Mouse (Mus musculus) liver, embryonic 14.5 days (tissue): ENCODE measurements around the gene Apbb1ip. TPM values are rescaled to one million over a fixed set of nuclear protein-coding genes. Genes with fewer than 3 reads are reported as not detected.
"Not testable (repeated sequence)": the region's sequence is repeated elsewhere in the genome, so short reads cannot be mapped to it uniquely, and the experiment has no call there.

ENCODE experiments used
- ATAC-seq: fragments of 200-750 bp; cut with Nextera tagmentation; 2 replicates; pipeline ENCODE4 v1.8.0; 2017; ENCODE audit warnings: moderate number of reproducible peaks, mild to moderate bottlenecking, moderate library complexity; ENCODE audit not compliant: insufficient read depth
- DNase-seq, 3 experiments: peaks; one replicate each; pipeline ENCODE4 v3.0.0-alpha.2; 2012 to 2013; ENCODE audit warnings: low read depth in 3 of 3, low spot score in 3 of 3
- H3K27ac ChIP-seq: fragments of 300-500 bp; sonication (generic); 2 replicates; pipeline ENCODE4 v1.5.1; 2014; ENCODE audit warnings: moderate library complexity, mild to moderate bottlenecking, control low read depth, inconsistent platforms
- H3K27me3 ChIP-seq: fragments of 300-500 bp; sonication (generic); 2 replicates; pipeline ENCODE4 v1.6.1; 2014; ENCODE audit warnings: mild to moderate bottlenecking, low read length, moderate library complexity; ENCODE audit not compliant: control insufficient read depth, insufficient read depth
- H3K36me3 ChIP-seq: fragments of 300-500 bp; sonication (generic); replicated peaks from 2 replicates; pipeline ENCODE4 v1.6.1; 2014; ENCODE audit warnings: low read depth; ENCODE audit not compliant: control insufficient read depth, insufficient read depth
- H3K4me1 ChIP-seq, 2 experiments: fragments of 200-500 bp in 1 of 2; fragments of 300-500 bp in 1 of 2; sonication (generic) in 1 of 2; replicated peaks; 2 replicates each; pipeline ENCODE4 v1.6.1; 2012 to 2014; ENCODE audit warnings: antibody characterized with exemption in 1 of 2, inconsistent platforms in 1 of 2, low read length in 1 of 2; ENCODE audit not compliant: control insufficient read depth in 2 of 2, insufficient read depth in 2 of 2
- H3K4me2 ChIP-seq: fragments of 300-500 bp; sonication (generic); 2 replicates; pipeline ENCODE4 v1.6.1; 2014; ENCODE audit warnings: low read depth, mild to moderate bottlenecking, control low read depth, moderate library complexity
- H3K4me3 ChIP-seq, 2 experiments: fragments of 200-500 bp in 1 of 2; fragments of 300-500 bp in 1 of 2; sonication (generic) in 1 of 2; 2 replicates each; pipeline ENCODE4 v1.5.1; 2012 to 2014; ENCODE audit warnings: low read depth in 2 of 2, low read length in 2 of 2, mild to moderate bottlenecking in 2 of 2, control low read depth in 1 of 2, inconsistent platforms in 1 of 2, moderate library complexity in 1 of 2; ENCODE audit not compliant: insufficient read depth in 1 of 2
- H3K9ac ChIP-seq: fragments of 300-500 bp; sonication (generic); replicated peaks from 2 replicates; pipeline ENCODE4 v1.6.1; 2014; ENCODE audit warnings: mild to moderate bottlenecking, control low read depth, moderate library complexity
- H3K9me3 ChIP-seq: fragments of 300-500 bp; sonication (generic); 2 replicates; pipeline ENCODE4 v1.6.1; 2016; ENCODE audit warnings: low read length, mixed read lengths; ENCODE audit not compliant: control insufficient read depth
- CTCF ChIP-seq: IDR thresholded peaks from 2 replicates; pipeline ENCODE4 v1.5.1; 2016; ENCODE audit warnings: antibody characterized with exemption, low read depth, control low read depth
- EP300 ChIP-seq: IDR thresholded peaks from 2 replicates; pipeline ENCODE4 v1.6.1; 2016; ENCODE audit warnings: antibody characterized with exemption, low read depth
- WGBS: fragments of 180-500 bp; shearing (Covaris S2); extraction: QIAGEN DNeasy Blood & Tissue Kit; methylation state at CpG from one replicate; pipeline ENCODE4 v1.1.7; 2014; ENCODE audit not compliant: insufficient replicate concordance; 5-methylcytosine and 5-hydroxymethylcytosine counted together
- polyA plus RNA-seq, 2 experiments: library from polyadenylated mRNA; depleted of rRNA in 1 of 2; stranded (reverse) in 1 of 2; unstranded in 1 of 2; fragments of >200 nt; fragmentation: Nextera tagmentation in 1 of 2; extraction: Ambion mirVana in 1 of 2; gene quantifications; 2 replicates each; pipeline versions ENCODE4 v1.2.1 to v1.2.3; 2012 to 2014

Apbb1ip gene
- polyA plus RNA-seq, 2 experiments = 7.3 to 10.6 TPM

DNA sequence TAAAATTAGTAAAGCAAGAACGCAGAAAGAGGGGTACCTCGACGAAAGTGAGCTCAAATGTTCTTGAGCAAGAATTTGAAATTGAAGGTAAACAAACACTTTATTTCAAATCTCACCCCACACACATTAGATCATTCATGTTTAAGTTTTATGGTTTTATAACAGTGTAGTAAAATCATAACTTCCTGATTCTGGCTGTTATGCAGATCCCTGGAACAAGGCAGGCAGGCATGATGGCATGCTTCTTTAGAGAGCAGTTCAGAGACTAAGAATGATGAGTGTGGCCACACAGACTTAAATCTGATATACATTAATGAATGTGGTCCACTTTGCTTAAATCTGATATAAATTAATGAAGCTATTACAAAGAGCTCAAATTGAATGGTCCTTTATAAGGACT, 102.7 kb downstream of the Apbb1ip start:
- TF ChIP-seq CTCF (no peak), EP300 (no peak)
- ATAC-seq (no peak), DNase-seq (no peak)
- WGBS = 79% methylated on average over 3 of the region's 3 CpGs
- Histone ChIP-seq H3K27ac (no peak overlapping the region), H3K4me1 (no peaks in the 10 kb centered on the region), H3K27me3 (no peaks in the 10 kb centered on the region), H3K4me2 (no peak overlapping the region), H3K9me3 (no peaks in the 10 kb centered on the region), H3K4me3 (no peak overlapping the region), H3K9ac (no peak overlapping the region), H3K36me3 (no peaks in the 10 kb centered on the region)

DNA sequence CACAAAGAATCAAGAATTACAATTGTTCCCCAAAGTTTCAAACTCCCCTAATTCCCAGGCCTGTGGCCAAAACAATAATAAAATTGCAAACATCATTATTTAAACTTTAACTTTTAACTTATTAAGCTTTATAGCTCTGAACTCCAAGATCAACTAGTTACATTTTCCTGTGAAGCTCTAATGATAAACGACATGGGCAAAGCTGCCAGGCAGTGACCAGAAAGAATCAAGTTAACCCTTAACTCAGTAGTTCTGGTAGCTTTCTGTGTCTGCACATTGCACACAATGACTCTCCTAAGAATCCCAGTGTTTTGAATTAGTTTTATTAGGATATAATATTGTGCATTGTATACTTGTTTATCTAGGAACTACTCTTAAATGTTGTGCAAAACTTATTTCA, 104.9 kb downstream of the Apbb1ip start:
- 26% methylated on average over 1 of the region's 1 CpGs for WGBS

GRCm38 (mm10) chr2:22880726-22881125, 106.8 kb downstream of the Apbb1ip start:
- not testable (repeated sequence) for H3K4me2 ChIP-seq, H3K27ac ChIP-seq, H3K4me1 ChIP-seq, H3K4me3 ChIP-seq, ATAC-seq, H3K27me3 ChIP-seq, H3K9ac ChIP-seq, H3K36me3 ChIP-seq, H3K9me3 ChIP-seq, DNase-seq
- WGBS = 70% methylated on average over 3 of the region's 3 CpGs

More for the DNA sequence above, 104.9 kb downstream of the Apbb1ip start:
- TF ChIP-seq CTCF = no peak
- no peak for TF ChIP-seq EP300
- Histone ChIP-seq H3K4me1 (no peaks in the 10 kb centered on the region), H3K4me2 (no peak overlapping the region), H3K27me3 (no peaks in the 10 kb centered on the region), H3K4me3 (no peak overlapping the region), H3K9me3 (no peaks in the 10 kb centered on the region), H3K9ac (no peak overlapping the region), H3K36me3 (no peaks in the 10 kb centered on the region), H3K27ac (no peak overlapping the region)
- no peak for ATAC-seq
- DNase-seq = no peak

- Histone ChIP-seq H3K9me3 (no peaks in the 10 kb centered on the region), H3K4me3 (peak overlapping the region; percentile 76 to 98), H3K4me2 (peak overlapping the region; percentile 83), H3K36me3 (no peaks in the 10 kb centered on the region), H3K9ac (peak overlapping the region; percentile 87), H3K27me3 (no peaks in the 10 kb centered on the region), H3K27ac (peak overlapping the region; percentile 71), H3K4me1 (peaks cover 5% of the 10 kb centered on the region in 2 experiments)
- ATAC-seq (no peak), DNase-seq (no peak)
- no peak for TF ChIP-seq CTCF
- no peak for TF ChIP-seq EP300
- WGBS = 14% methylated on average over 9 of the region's 9 CpGs
Observed at GRCm38 (mm10) chr2:22894932-22895281, 121.0 kb downstream of the Apbb1ip start.

DNA sequence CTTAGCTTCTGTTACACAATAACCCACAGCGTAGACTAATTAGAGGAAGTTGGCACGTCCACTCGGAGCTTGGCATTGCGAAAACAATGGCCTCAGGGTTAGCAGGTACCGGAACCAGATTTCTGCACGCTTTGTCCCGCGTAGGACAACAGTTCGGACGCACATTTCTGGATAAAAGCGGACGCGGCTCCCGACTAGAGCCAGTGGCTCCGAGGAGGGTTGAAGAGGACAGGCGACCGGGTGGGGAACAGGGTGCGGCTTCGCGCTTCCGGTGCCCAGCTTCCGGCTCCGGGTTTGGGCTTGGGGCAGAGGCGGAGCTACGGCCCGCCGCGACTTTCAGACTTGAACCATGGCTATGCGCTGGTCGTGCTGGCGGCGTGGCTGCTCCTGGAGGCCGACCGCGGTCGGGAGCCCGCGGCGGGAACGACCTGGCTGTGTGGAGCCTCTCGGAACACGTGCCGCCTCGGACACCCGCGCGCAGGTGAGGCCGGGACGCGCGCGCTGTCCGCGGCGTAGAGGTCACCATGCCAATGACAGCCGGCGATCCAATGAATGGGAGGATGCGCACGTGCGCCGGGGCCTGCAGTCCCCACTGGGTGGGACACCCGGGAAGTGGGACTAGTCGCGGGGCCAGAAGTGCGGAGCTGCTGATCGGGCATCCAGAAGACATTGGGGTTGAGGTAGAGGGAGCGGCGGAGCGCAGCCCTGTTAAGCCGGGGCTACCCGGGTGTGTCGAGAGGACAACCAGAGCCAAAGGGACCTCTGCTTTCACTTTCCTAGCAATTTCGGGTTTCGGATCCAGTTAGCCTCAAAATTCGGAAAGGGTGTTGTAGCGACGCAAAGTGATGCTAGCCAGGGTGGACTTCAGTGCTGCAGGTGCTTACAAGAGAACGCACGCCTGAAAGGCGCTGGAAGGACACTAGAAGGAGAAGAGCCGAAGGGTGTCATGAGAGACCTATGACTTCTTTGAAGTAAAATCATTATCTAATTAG, 121.7 kb downstream of the Apbb1ip start, which contains the start of gene Pdss1:
TSS of gene Pdss1 (plus strand) at position 241 of the 992 bp plus-strand sequence.
- H3K36me3 ChIP-seq = no peaks in the 10 kb centered on the region
- peak within 1 kb of the TSS; percentile 87 for H3K9ac ChIP-seq
- H3K27ac ChIP-seq = peak within 1 kb of the TSS; percentile 71
- H3K9me3 ChIP-seq = no peaks in the 10 kb centered on the region
- DNase-seq = peak; percentile 79 to 85 (median 81)
- H3K4me2 ChIP-seq = peak within 1 kb of the TSS; percentile 83
- TF ChIP-seq EP300 (peak; percentile 42; the same call in 1 of the 2 replicates), CTCF (no peak)
- WGBS = under 1% methylated on average over 81 of the region's 81 CpGs
- no peaks in the 10 kb centered on the region for H3K27me3 ChIP-seq
- peak; percentile 98 for ATAC-seq
- H3K4me1 ChIP-seq = peaks cover 5% of the 10 kb centered on the region in 2 experiments
- peak within 1 kb of the TSS; percentile 76 to 98 for H3K4me3 ChIP-seq
